Mouse (Mus musculus) testis, adult 2 months (tissue): ENCODE results near the gene Ston2.

Experiments
- CTCF ChIP-seq: fragments of 200-500 bp; IDR thresholded peaks from 2 replicates; pipeline ENCODE4 v1.5.1; 2012; ENCODE audit warnings: low read depth, mild to moderate bottlenecking, inconsistent platforms, low read length, moderate library complexity; ENCODE audit not compliant: control insufficient read depth, insufficient read depth, insufficient replicate concordance
- POLR2A ChIP-seq: fragments of 200-500 bp; IDR thresholded peaks from 2 replicates; pipeline ENCODE4 v1.6.1; 2012; ENCODE audit warnings: low read depth, mild to moderate bottlenecking, inconsistent platforms, low read length, moderate library complexity; ENCODE audit not compliant: control insufficient read depth

- TF ChIP-seq CTCF (no peak), POLR2A (no peak)
Observed at GRCm38 (mm10) chr12:91673141-91673540, 115.0 kb downstream of the Ston2 start.
